In genomic region chr17:83843780-83844179, GRCm38 (mm10) we compare ENCODE assay signal across 23 mouse cellular contexts. TPM values are rescaled to one million over a fixed set of nuclear protein-coding genes. Genes with fewer than 3 reads are reported as not detected.
DNase-seq lines count a peak whose midpoint lies in the region; ATAC-seq lines count a peak whose summit lies in the region.
"Had no signal": no experiment of that assay in that cellular context is flagged by ENCODE, and none has a peak within 500 bp of the region (broad histone marks: within the 10 kb centered on the region; RNA-seq: fewer than 3 reads in every experiment).

No protein-coding gene starts in this region.

- H3K9me3 ChIP-seq in midbrain, embryonic 11.5 days (ENCODE audit: control insufficient read depth, low read length): no peaks in the 10 kb centered on the region
- H3K9me3 ChIP-seq in midbrain, embryonic 14.5 days (ENCODE audit: control insufficient read depth, low read length): no peaks in the 10 kb centered on the region
- H3K9me3 ChIP-seq: embryonic facial prominence, embryonic 15.5 days; limb, embryonic 10.5 days; liver, embryonic 12.5 days; midbrain, embryonic 10.5 days; stomach, embryonic 15.5 days had no signal

- no peak overlapping the region for H3K4me3 ChIP-seq in midbrain, embryonic 11.5 days (ENCODE audit: low read depth, low read length)
- no peak overlapping the region for H3K4me3 ChIP-seq in midbrain, embryonic 14.5 days (replicated peaks; ENCODE audit: low read depth, low read length)
- H3K4me3 ChIP-seq: embryonic facial prominence, embryonic 15.5 days; left cerebral cortex, adult 2 months; limb, embryonic 10.5 days; liver, embryonic 12.5 days; midbrain, embryonic 10.5 days; stomach, embryonic 15.5 days had no signal

- no peak overlapping the region for H3K9ac ChIP-seq in midbrain, embryonic 11.5 days (ENCODE audit: low read length)
- no peak overlapping the region for H3K9ac ChIP-seq in midbrain, embryonic 14.5 days (replicated peaks; ENCODE audit: low read length)
- H3K9ac ChIP-seq: embryonic facial prominence, embryonic 15.5 days; liver, embryonic 12.5 days; lung, embryonic 14.5 days; stomach, embryonic 15.5 days had no signal

- H3K36me3 ChIP-seq in midbrain, embryonic 11.5 days (ENCODE audit: control insufficient read depth, insufficient read depth, low read length): no peaks in the 10 kb centered on the region
- H3K36me3 ChIP-seq in midbrain, embryonic 14.5 days (ENCODE audit: control insufficient read depth, insufficient read depth, low read length): no peaks in the 10 kb centered on the region
- H3K36me3 ChIP-seq: embryonic facial prominence, embryonic 15.5 days; limb, embryonic 10.5 days; liver, embryonic 12.5 days; midbrain, embryonic 10.5 days; stomach, embryonic 15.5 days had no signal

- no peak overlapping the region for H3K4me2 ChIP-seq in midbrain, embryonic 11.5 days
- no peak overlapping the region for H3K4me2 ChIP-seq in midbrain, embryonic 14.5 days (ENCODE audit: low read length)
- H3K4me2 ChIP-seq: embryonic facial prominence, embryonic 15.5 days; liver, embryonic 12.5 days; lung, embryonic 14.5 days; stomach, embryonic 15.5 days had no signal

- H3K4me1 ChIP-seq in midbrain, embryonic 11.5 days (ENCODE audit: control insufficient read depth, insufficient read depth, low read length): no peaks in the 10 kb centered on the region
- H3K4me1 ChIP-seq in midbrain, embryonic 14.5 days (ENCODE audit: control insufficient read depth, insufficient read depth, low read length): no peaks in the 10 kb centered on the region
- H3K4me1 ChIP-seq: embryonic facial prominence, embryonic 15.5 days; stomach, embryonic 15.5 days had no signal

- ATAC-seq in midbrain, embryonic 11.5 days (ENCODE audit: low FRiP score): no peak
- no peak for ATAC-seq in midbrain, embryonic 14.5 days (ENCODE audit: low FRiP score, low TSS enrichment)
- ATAC-seq: activated CD4-positive, CD25-positive, alpha-beta regulatory T cell, adult 4 months; CD4-positive, CD25-positive, alpha-beta regulatory T cell, adult 4 months; liver, embryonic 12.5 days had no signal

- H3K27ac ChIP-seq in midbrain, embryonic 11.5 days (ENCODE audit: low read depth, low read length): no peak overlapping the region
- no peak overlapping the region for H3K27ac ChIP-seq in midbrain, embryonic 14.5 days (replicated peaks; ENCODE audit: low read depth, low read length)
- H3K27ac ChIP-seq: embryonic facial prominence, embryonic 15.5 days; left cerebral cortex, adult 2 months; limb, embryonic 10.5 days; liver, embryonic 12.5 days; macrophage; midbrain, embryonic 10.5 days; stomach, embryonic 15.5 days had no signal

- intact Hi-C loops in heart, postnatal 14 days (cut with DNase I): no loop called here

- peak; percentile 30 to 44 for DNase-seq in adrenal gland, postnatal 36 days
- no peak for DNase-seq in adrenal gland, postnatal 4 days (ENCODE audit: low spot score in 2 of 2)
- DNase-seq in heart, postnatal 4 days: peak; percentile 28
- no peak for DNase-seq in heart, postnatal 14 days
- DNase-seq in midbrain, embryonic 11.5 days (ENCODE audit: low spot score, missing footprints): peak; percentile 66
- DNase-seq in midbrain, embryonic 14.5 days: no peak
- no peak for DNase-seq in right cerebral cortex, adult 18-20 months
- DNase-seq: adrenal gland, postnatal 25 days; cerebellum, adult 18-20 months; cerebellum, postnatal 25 days; kidney, adult 18-20 months; kidney, postnatal 14 days; lung, embryonic 14.5 days had no signal

- no peaks in the 10 kb centered on the region for H3K27me3 ChIP-seq in midbrain, embryonic 11.5 days (ENCODE audit: control insufficient read depth, insufficient read depth, low read length)
- no peaks in the 10 kb centered on the region for H3K27me3 ChIP-seq in midbrain, embryonic 14.5 days (ENCODE audit: control insufficient read depth, insufficient read depth, low read length)
- H3K27me3 ChIP-seq: embryonic facial prominence, embryonic 15.5 days; liver, embryonic 12.5 days; stomach, embryonic 15.5 days had no signal

- 75% methylated on average over 7 of the region's 7 CpGs for WGBS in midbrain, embryonic 11.5 days
- 50% methylated on average over 7 of the region's 7 CpGs for WGBS in midbrain, embryonic 14.5 days

RNA-seq across cellular contexts. Expression of gene Haao, which starts 4.0 kb away (rescaled TPM):
- total RNA-seq in adrenal gland, postnatal 36 days (2021): under 1 TPM; 0.36 to 0.76 TPM
- 10 to 100 TPM in 1 of 2 experiments, 1 to 10 TPM in 1; 1.3 to 12.9 TPM for total RNA-seq in adrenal gland, postnatal 4 days (2021)
- under 1 TPM in 1 of 2 experiments, not detected in 1; 0.36 TPM for total RNA-seq in heart, postnatal 4 days (2021)
- total RNA-seq in heart, postnatal 14 days (2021): not detected
- polyA plus RNA-seq in midbrain, embryonic 11.5 days (2014; fragmentation: Nextera tagmentation; extraction: Ambion mirVana): 0.22 TPM in 1 of 2 replicates, not detected in the other
- 0.20 TPM in 1 of 2 replicates, not detected in the other for polyA plus RNA-seq in midbrain, embryonic 14.5 days (2014; fragmentation: Nextera tagmentation; extraction: Ambion mirVana)
- total RNA-seq: left cerebral cortex, adult 2 months had no signal
- polyA plus RNA-seq: neural tube, embryonic 11.5 days had no signal

Comparison
In these comparisons a context has a peak if more than half of its experiments do, and no peak if none do; other contexts are left out.
1. DNase-seq: peak in adrenal gland, postnatal 36 days (2 of 2), heart, postnatal 4 days (single experiment) and midbrain, embryonic 11.5 days (single experiment); none in adrenal gland, postnatal 4 days (0 of 2), heart, postnatal 14 days (0 of 2), midbrain, embryonic 14.5 days (single experiment) and right cerebral cortex, adult 18-20 months (single experiment).